ENCODE assay signal across 7 mouse cellular contexts in the genomic region with DNA sequence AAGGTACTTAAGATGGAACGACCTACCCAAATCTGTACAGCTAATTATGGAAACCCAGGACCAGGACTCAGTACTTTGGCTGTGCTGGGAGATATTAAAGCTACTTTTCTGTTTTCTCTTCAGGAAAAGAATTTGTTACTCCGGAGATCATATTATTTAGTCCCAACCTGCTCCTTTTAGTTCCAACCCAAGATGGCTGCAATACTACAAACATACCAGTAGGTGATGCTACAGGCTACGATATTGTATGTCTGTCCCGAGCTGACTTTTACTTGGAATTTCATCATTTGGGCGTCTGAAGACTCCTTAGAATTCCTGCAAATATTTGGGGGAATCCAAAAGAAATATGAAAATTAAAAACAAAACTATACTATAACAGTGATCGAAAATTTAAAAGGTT. TPM values are rescaled to one million over a fixed set of nuclear protein-coding genes. Genes with fewer than 3 reads are reported as not detected.
DNase-seq lines count a peak whose midpoint lies in the region; ATAC-seq and TF ChIP-seq lines count a peak whose summit lies in the region.

No protein-coding gene starts in this region.

- H3K4me2 ChIP-seq in forebrain, postnatal 0 days (ENCODE audit: low read depth): no peak overlapping the region

- 9% methylated on average over 6 of the region's 6 CpGs for WGBS in forebrain, postnatal 0 days

- ATAC-seq in forebrain, postnatal 0 days: peak; percentile 64

- H3K27ac ChIP-seq in ES-E14 (ENCODE audit: insufficient read depth, low read depth, low read length, poor library complexity, severe bottlenecking): no peak overlapping the region
- no peak overlapping the region for H3K27ac ChIP-seq in forebrain, postnatal 0 days (ENCODE audit: low read depth, low read length)

- in situ Hi-C loops in ES-E14 (cut with MboI; ENCODE audit: low sequenced_read_pairs in 2 of 2, unreplicated experiment in 2 of 2): loop anchor here (25.0 kb wide), 2 partner anchors 228 to 978 kb away; partner anchors contain the start of gene Dusp23 (in 1 of the 2)

- no peak overlapping the region for H3K4me3 ChIP-seq in ES-E14 (ENCODE audit: insufficient read depth in 1 of 2, low read depth in 1 of 2, low read length in 2 of 2, poor library complexity in 1 of 2, severe bottlenecking in 1 of 2)
- no peak overlapping the region for H3K4me3 ChIP-seq in forebrain, postnatal 0 days (ENCODE audit: low read depth, low read length)

- DNase-seq in kidney, postnatal 14 days: peak; percentile 40
- DNase-seq in kidney, adult 18-20 months: no peak
- peak; percentile 40 for DNase-seq in CD4-positive helper T cell, adult 2 months (ENCODE audit: low read depth, low spot score)
- peak; percentile 25 for DNase-seq in ES-E14 (ENCODE audit: low read depth, low spot score)
- DNase-seq in forebrain, postnatal 0 days: peak; percentile 80
- peak; percentile 65 for DNase-seq in splenic B cell, adult 2 months (ENCODE audit: low read depth, low spot score)
- DNase-seq in ovary, postnatal 10 days (ENCODE audit: low spot score): no peak

- H3K36me3 ChIP-seq in ES-E14 (ENCODE audit: control insufficient read depth, insufficient read depth, low read length, poor library complexity, severe bottlenecking): no peaks in the 10 kb centered on the region
- H3K36me3 ChIP-seq in forebrain, postnatal 0 days (ENCODE audit: insufficient read depth): no peaks in the 10 kb centered on the region
- H3K36me3 ChIP-seq in splenic B cell, adult 2 months (ENCODE audit: control insufficient read depth, insufficient read depth, low read length, poor library complexity, severe bottlenecking): no peaks in the 10 kb centered on the region

- no peaks in the 10 kb centered on the region for H3K4me1 ChIP-seq in ES-E14 (ENCODE audit: control insufficient read depth in 2 of 2, insufficient read depth in 2 of 2, low read length in 2 of 2, poor library complexity in 1 of 2)
- no peaks in the 10 kb centered on the region for H3K4me1 ChIP-seq in forebrain, postnatal 0 days (ENCODE audit: insufficient read depth)

- peak; percentile 94 for TF ChIP-seq CTCF in forebrain, postnatal 0 days (IDR thresholded peaks at IDR 0.05; ENCODE audit: low read depth)

- H3K9me3 ChIP-seq in ES-E14 (ENCODE audit: control insufficient read depth, insufficient read depth, low read depth, low read length): no peaks in the 10 kb centered on the region
- no peaks in the 10 kb centered on the region for H3K9me3 ChIP-seq in forebrain, postnatal 0 days (ENCODE audit: low read length)

- H3K27me3 ChIP-seq in forebrain, postnatal 0 days (ENCODE audit: insufficient read depth, low read length): no peaks in the 10 kb centered on the region
- no peaks in the 10 kb centered on the region for H3K27me3 ChIP-seq in splenic B cell, adult 2 months (ENCODE audit: control insufficient read depth, insufficient read depth, low read length, poor library complexity, severe bottlenecking)

- H3K9ac ChIP-seq in ES-E14 (ENCODE audit: insufficient read depth, low read depth, low read length, poor library complexity, severe bottlenecking): no peak overlapping the region
- no peak overlapping the region for H3K9ac ChIP-seq in forebrain, postnatal 0 days

TF ChIP-seq in ES-E14, 5 proteins besides CTCF, POLR2A, EP300 and RAD21:
- TF ChIP-seq HCFC1 (IDR thresholded peaks at IDR 0.05; ENCODE audit: borderline replicate concordance, insufficient read depth, low read length) (no peak), ZC3H11A (IDR thresholded peaks at IDR 0.05; ENCODE audit: borderline replicate concordance, low read depth, low read length) (peak; percentile 95), ZNF384 (IDR thresholded peaks at IDR 0.05; ENCODE audit: low read depth, low read length) (no peak), MAFK (IDR thresholded peaks at IDR 0.05; ENCODE audit: insufficient read depth, low read depth, low read length) (no peak), CHD2 (IDR thresholded peaks at IDR 0.05; ENCODE audit: low read depth, low read length) (no peak)
TF ChIP-seq in ES-E14: peak in this region for 1.

RNA-seq across cellular contexts. Expression of gene Pigm, which starts 32.6 kb away (rescaled TPM):
- 25.4 and 25.6 TPM in 2 replicates for total RNA-seq in ES-E14 (2012; rRNA removed)
- total RNA-seq in forebrain, postnatal 0 days (2014; rRNA removed): 10.4 and 14.5 TPM in 2 replicates
- 1.9 and 2.3 TPM in 2 replicates for polyA plus RNA-seq in forebrain, postnatal 0 days (2015; fragmentation: Nextera tagmentation; extraction: Ambion mirVana)

Comparison
In these comparisons a context has a peak if more than half of its experiments do, and no peak if none do; other contexts are left out.
1. DNase-seq: peak in kidney, postnatal 14 days (single experiment), CD4-positive helper T cell, adult 2 months (single experiment), ES-E14 (single experiment), forebrain, postnatal 0 days (single experiment) and splenic B cell, adult 2 months (single experiment); none in kidney, adult 18-20 months (single experiment) and ovary, postnatal 10 days (single experiment).